Mouse (Mus musculus) frontal cortex, postnatal 25 days (tissue): Measurements from ENCODE around the gene Prkaa1.
A peak's percentile ranks its signal among the peaks of the same experiment; 100 is the strongest.

Source experiments
- DNase-seq, 2 experiments: peaks; one replicate each; pipeline ENCODE4 v3.0.0; 2022; ENCODE audit warnings: low spot score in 2 of 2

The Prkaa1 gene

GRCm38 (mm10) chr15:5143361-5144020 lies at the start of gene Prkaa1:
Prkaa1 (plus strand) TSS chr15:5143861.
- DNase-seq: peak; percentile 18 to 40

DNA sequence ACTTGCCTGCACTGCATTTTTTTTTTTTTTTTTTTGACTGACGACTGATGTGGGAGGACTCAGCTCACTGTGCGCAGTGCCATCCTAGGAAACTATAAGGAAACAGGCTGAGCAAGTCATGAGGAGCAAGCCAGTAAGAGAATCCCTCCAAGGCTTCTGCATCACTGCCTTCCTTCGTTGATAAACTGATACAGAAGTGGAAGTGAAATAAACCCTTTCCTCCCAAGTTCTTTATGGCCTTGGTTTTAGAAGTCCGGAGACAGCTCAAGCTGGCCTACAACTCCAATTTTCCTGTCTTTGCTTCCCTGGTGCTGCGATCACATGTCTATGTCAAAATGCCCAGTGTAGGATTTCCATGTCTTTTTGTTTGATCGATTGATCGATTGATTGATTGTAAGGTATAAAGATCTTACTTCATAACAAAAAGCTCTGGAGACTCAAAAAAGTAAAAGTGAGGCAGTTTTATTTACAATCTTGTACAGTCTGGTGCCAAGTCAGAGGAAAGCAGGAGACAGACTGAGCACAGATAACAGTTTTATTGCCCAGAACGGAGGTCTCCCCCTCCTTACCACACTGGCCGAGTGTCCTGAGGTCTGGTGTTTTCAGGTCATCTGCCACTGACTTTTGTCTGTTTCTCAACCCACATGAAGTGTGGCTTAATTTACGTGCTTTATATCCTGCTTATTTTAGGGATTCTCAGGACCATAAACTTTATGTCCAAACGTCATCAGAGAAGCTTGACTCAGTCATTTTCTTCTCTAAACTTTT lies 47.9 kb upstream of the Prkaa1 start:
- DNase-seq: no peak

GRCm38 (mm10) chr15:5097376-5097775 lies 46.3 kb upstream of the Prkaa1 start:
- DNase-seq: no peak

- DNase-seq: no peak
Measured at GRCm38 (mm10) chr15:5102312-5102711, 41.3 kb upstream of the Prkaa1 start.

DNA sequence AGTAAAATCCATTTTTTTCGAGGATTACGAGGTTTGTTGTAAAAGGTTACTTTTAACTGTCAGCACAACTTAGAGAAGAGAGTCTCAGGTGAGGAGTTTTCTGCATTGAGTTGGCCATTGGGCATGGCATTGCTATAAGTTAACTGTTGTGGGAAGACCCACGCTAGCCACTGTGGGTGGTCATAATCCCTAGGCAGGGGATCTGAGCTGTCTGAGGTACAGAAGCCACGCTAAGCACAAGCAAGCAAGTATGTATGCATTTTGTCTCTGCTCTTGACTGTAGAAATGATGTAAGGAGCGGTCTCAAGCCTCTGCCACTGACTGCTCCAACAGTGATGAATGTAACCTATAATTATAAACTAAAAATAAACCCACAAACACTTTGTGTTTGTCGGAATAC lies 37.8 kb upstream of the Prkaa1 start:
- no peak for DNase-seq

- DNase-seq: no peak
Measured at GRCm38 (mm10) chr15:5106293-5106692, 37.4 kb upstream of the Prkaa1 start.

- DNase-seq: no peak
Measured at GRCm38 (mm10) chr15:5107686-5108654, 35.7 kb upstream of the Prkaa1 start, which contains the start of gene Card6. Card6 (minus strand) TSS chr15:5108539.

GRCm38 (mm10) chr15:5108655-5109040 lies 35.0 kb upstream of the Prkaa1 start:
- no peak for DNase-seq

- no peak for DNase-seq
Measured at GRCm38 (mm10) chr15:5112651-5113050, 31.0 kb upstream of the Prkaa1 start.

GRCm38 (mm10) chr15:5115173-5115572 lies 28.5 kb upstream of the Prkaa1 start:
- DNase-seq: no peak

DNA sequence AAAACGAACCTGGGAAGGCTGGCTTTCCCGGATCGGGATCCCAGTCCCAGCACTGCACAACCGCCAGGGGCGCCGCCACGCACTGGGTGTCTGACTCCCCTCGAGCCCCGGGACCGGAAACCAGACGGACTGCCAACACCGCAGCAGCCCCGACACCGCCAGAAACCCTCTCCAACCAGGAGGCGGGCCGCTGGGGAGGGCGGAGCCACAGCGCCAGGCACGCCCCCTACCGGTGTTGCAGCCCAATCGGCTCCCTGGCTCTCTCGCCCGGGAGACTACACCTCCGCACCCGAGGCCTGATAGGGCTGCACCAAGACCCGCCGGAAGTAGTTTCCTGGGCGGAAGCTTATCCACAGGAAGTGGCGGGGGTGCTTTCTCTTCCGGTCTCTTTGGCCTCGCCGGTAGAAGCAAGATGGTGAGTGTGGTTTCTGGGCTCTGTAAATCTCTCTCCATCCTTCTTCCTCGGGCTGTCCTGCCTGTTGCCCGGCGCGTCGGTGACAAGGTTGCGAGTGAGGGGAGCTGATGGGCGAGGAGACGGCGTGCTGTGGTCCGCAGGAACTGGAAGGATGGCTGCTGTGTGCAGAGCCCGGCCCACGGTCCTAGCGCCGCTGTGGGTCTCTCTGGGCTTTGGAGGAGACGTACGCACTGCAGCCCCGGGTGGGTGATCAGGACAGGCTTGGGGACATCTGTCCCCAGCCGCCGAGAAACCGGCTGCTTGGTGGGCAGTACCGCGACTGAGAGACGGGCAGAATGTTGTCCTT lies 27.2 kb upstream of the Prkaa1 start, which contains the start of gene Rpl37:
Rpl37 (plus strand) TSS at position 376 of the 761 bp plus-strand sequence.
- peak; percentile 92 to 97 for DNase-seq

DNA sequence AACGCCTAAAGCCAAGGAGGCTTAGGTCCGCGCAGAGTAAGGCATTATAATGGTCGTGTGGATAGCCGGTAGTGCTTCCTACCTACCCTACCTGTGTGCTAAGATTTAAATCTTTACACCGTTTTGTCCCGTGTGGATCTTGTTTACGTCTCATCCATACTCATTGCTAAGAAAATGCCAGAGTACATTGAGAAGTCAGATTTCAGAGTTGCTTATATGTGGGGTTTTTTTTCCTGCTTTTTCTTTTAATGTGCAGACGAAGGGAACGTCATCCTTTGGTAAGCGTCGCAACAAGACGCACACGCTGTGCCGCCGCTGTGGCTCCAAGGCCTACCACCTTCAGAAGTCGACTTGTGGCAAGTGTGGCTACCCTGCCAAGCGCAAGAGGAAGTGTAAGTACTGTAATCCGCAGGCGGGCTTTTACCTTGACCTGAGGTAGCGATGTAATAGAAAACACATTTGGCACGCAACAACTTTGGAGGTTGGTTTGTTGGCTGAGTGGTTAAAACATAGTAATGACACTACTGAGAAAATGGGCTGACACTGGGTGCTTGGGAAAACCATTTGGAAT lies 26.5 kb upstream of the Prkaa1 start:
- DNase-seq: no peak

DNA sequence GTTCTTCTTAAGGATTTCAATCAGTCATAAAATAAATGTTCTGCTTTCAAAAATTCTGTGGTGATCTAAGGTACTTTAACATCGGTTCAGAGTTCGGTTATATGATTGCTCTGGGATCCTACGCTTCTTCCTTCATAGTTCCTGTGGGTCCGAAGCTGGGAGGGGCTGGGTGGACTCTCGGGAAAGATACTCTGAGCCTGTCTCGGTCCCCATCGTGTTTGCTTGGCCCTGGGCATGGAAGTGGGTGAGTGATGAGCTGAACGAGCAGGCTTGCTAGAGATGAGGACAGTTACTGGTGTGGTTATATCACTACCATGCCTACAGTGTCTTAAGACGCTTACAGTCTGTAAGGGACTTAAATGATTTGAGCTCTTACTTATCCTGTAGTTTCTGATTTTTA lies 25.0 kb upstream of the Prkaa1 start:
- DNase-seq: no peak

DNA sequence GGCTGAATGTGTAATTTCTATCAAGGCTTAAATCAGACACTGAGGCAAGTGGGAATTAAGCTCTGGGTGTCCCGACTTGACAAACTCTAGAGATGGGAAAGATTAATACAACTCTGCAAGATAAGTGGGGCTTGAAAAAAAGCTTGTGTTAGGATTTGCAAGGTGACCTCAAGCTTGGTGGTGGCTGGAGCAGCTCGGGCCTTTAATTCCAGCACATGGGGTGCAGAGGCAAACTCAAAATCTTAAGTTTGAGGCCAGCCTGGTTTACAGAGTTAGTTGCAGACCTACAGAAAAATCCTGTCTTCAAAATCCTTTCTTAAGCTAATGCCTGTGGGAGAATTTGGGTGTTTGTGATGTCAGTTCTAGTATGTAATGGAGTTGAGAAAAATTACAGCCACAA lies 24.5 kb upstream of the Prkaa1 start:
- DNase-seq: no peak

DNA sequence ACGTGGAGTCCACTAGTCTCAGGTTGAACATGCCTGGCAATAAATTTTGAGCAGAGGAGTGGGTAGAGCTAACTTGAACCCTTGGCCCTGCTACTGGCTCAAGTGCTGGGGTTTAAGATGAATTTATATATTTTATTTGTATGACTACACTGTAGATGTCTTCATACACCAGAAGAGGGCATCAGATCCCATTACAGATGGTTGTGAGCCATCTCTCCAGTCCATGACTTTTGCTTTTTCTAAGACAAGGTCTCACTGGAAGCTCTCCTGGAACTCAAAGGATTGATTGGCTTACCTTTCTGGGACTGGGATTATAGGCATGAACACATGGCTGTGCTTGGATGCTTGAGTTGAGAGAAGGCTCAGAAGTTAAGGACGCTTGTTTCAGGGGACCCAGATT lies 24.0 kb upstream of the Prkaa1 start:
- DNase-seq: no peak

DNA sequence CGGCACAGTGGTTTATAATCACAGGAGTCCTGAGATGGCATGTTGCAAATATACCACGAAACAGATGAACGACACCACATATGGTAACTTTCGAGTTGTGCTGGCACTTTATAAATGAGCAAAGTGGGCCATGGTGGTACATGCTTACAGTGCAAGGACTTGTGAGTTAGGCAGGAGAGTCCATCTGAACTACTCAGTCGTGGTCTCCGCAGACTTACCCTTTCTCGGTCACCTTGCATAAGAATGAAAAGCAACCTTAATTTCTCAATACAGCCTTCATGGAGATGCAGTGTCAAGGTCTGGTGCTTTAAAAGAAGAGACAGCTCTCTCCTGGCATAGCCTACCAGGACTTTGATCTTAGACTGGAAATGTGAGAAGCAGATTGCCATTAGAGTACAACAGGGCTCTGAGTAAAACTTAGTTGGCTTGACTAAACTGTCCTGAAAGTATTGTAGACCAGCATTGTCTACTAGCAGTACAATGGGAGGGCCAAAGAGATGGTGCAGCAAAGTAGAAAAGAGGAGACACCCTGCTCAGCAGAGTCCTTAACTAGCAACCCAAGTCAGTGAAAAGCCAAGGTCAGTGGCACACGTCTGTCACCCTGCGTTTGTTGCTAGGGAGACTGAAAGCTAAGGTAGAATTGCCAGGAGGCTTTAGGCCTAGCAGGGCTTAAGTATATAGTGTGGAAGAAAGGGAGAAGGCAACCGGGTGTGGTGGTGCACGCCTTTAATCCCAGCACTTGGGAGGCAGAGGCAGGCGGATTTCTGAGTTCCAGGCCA lies 21.9 kb upstream of the Prkaa1 start:
- DNase-seq: no peak

DNA sequence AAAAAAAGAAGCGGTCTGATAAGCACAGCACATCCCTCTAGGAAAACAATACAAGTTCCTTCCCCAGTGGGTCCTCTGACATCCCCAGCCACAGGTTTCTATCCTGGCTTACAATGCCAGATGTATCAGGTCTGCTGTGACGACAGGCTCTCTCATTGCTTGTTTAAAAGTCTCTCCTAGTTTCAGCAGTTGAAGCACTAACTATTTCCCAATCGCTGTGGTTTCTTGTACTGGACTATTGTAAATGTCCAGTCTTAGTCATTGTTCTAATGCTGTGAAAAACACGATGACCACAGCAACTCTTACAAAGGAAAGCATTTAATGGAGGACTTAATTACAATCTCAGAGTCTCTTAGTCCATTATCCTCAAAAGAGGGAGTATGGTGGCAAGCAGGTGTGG lies 17.2 kb upstream of the Prkaa1 start:
- DNase-seq: no peak

DNA sequence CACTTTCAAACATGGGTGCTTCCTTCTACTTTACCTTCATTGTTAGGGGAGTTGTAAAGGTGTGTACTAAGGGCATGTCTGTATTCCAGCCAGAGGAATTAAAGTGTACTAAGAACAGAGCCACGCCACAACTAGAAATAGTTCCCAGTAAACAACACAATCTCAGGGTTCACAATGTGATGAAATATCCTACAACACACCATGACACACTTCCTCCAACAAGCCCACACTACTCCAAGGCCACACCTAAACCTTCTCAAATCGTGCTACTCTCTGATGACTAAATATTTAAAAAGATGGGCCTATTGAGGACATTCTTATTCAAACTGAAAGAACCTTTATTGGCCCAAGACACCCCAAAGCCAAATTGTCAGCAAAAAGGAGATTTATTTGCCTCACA lies 16.2 kb upstream of the Prkaa1 start:
- DNase-seq: no peak

DNA sequence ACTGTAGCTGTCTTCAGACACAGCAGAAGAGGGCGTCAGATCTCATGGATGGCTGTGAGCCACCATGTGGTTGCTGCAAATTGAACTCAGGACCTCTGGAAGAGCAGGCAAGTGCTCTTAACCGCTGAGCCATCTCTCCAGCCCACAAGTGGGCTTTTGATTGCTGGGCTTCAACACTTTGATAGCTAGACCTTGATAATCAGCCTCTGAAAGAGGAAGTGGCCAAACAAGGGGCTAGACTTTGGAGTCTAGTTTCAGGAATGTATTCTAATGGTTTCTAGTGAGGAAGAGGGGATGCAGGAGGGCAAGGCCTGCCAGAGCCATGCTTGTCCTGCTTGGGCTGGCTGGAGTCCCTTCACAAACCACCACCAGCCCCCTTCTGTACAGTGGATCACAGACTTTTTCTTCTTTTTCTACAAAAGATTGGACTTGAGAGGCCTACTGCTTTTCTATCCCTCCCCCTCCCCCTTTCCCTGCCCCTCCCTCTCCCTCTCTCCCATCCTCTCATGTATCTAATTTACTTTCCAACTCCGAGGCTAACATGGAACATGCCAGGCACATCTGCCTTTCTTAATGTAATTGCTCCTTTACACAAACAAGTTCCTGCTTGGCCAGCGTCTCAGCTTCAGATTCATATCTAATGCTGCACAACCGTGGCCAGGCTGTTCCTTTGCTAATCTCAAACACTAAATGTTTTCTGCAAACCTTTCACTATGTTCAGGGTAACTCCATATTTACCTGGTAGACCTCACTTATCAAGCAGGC lies 15.3 kb upstream of the Prkaa1 start:
- DNase-seq: no peak
